Mouse (Mus musculus) liver, postnatal 0 days (tissue): ENCODE results near the gene Fam221b. TPM values are rescaled to one million over a fixed set of nuclear protein-coding genes. Genes with fewer than 3 reads are reported as not detected.
A peak's percentile ranks its signal among the peaks of the same experiment; 100 is the strongest.

Experiments used
- ATAC-seq: fragments of 200-750 bp; cut with Nextera tagmentation; 2 replicates; pipeline ENCODE4 v1.8.0; 2017; ENCODE audit warnings: mild to moderate bottlenecking, moderate library complexity
- DNase-seq: peaks from one replicate; pipeline ENCODE4 v3.0.0-alpha.2; 2016
- H3K27ac ChIP-seq: fragments of 300-500 bp; sonication (generic); 2 replicates; pipeline ENCODE4 v1.5.1; 2014; ENCODE audit warnings: antibody characterized with exemption, moderate library complexity, mild to moderate bottlenecking, low read depth
- H3K27me3 ChIP-seq: fragments of 300-500 bp; sonication (generic); 2 replicates; pipeline ENCODE4 v1.6.1; 2014; ENCODE audit warnings: low read length, control low read depth, mixed read lengths; ENCODE audit not compliant: insufficient read depth
- H3K36me3 ChIP-seq: fragments of 300-500 bp; sonication (generic); replicated peaks from 2 replicates; pipeline ENCODE4 v1.6.1; 2014; ENCODE audit warnings: mild to moderate bottlenecking, control low read depth, low read length, moderate library complexity, mixed read lengths; ENCODE audit not compliant: insufficient read depth
- H3K4me1 ChIP-seq: fragments of 300-500 bp; sonication (generic); 2 replicates; pipeline ENCODE4 v1.6.1; 2014; ENCODE audit warnings: antibody characterized with exemption, mild to moderate bottlenecking, control low read depth; ENCODE audit not compliant: insufficient read depth
- H3K4me2 ChIP-seq: fragments of 300-500 bp; sonication (generic); 2 replicates; pipeline ENCODE4 v1.6.1; 2014; ENCODE audit warnings: low read depth, mild to moderate bottlenecking, low read length, moderate library complexity, mixed read lengths
- H3K4me3 ChIP-seq: fragments of 300-500 bp; sonication (generic); 2 replicates; pipeline ENCODE4 v1.5.1; 2014; ENCODE audit warnings: low read depth, low read length
- H3K9ac ChIP-seq: fragments of 300-500 bp; sonication (generic); replicated peaks from 2 replicates; pipeline ENCODE4 v1.6.1; 2014; ENCODE audit warnings: mild to moderate bottlenecking, moderate library complexity
- H3K9me3 ChIP-seq: fragments of 300-500 bp; sonication (generic); 2 replicates; pipeline ENCODE4 v1.6.1; 2016; ENCODE audit warnings: mild to moderate bottlenecking, control low read depth, low read length, mixed read lengths
- CTCF ChIP-seq: sonication (generic); IDR thresholded peaks from 2 replicates; pipeline ENCODE4 v1.5.1; 2016; ENCODE audit warnings: antibody characterized with exemption, low read depth
- EP300 ChIP-seq: IDR thresholded peaks from 2 replicates; pipeline ENCODE4 v1.6.1; 2016; ENCODE audit warnings: antibody characterized with exemption, low read depth, mild to moderate bottlenecking
- WGBS: fragments of 180-500 bp; shearing (Covaris S2); extraction: QIAGEN DNeasy Blood & Tissue Kit; methylation state at CpG from one replicate; pipeline ENCODE4 v1.1.7; 2014; ENCODE audit not compliant: insufficient replicate concordance; 5-methylcytosine and 5-hydroxymethylcytosine counted together
- polyA plus RNA-seq: library from polyadenylated mRNA; unstranded; fragments of >200 nt; fragmentation: Nextera tagmentation; extraction: Ambion mirVana; gene quantifications from 2 replicates; pipeline ENCODE4 v1.2.1, GENCODE M21; 2015

Gene Fam221b
- polyA plus RNA-seq, 1 experiment from 2014 or later = 1.7 TPM

- H3K27me3 ChIP-seq = no peaks in the 10 kb centered on the region
- no peaks in the 10 kb centered on the region for H3K36me3 ChIP-seq
- WGBS = 8% methylated on average over 34 of the region's 34 CpGs
- peak; percentile 40 for ATAC-seq
- peak overlapping the region; percentile 89 for H3K9ac ChIP-seq
- no peak for DNase-seq
- peak overlapping the region; percentile 97 for H3K27ac ChIP-seq
- H3K4me3 ChIP-seq = peak overlapping the region; percentile 93
- peaks cover 14% of the 10 kb centered on the region for H3K4me1 ChIP-seq
- H3K9me3 ChIP-seq = no peaks in the 10 kb centered on the region
- no peak for TF ChIP-seq CTCF
- TF ChIP-seq EP300 = no peak
- H3K4me2 ChIP-seq = peak overlapping the region; percentile 96
Measured at GRCm38 (mm10) chr4:43655656-43656338, 13.1 kb downstream of the Fam221b start.

GRCm38 (mm10) chr4:43653161-43654015, 15.6 kb downstream of the Fam221b start, which contains the start of gene Spag8:
Gene Spag8, minus strand, starts transcription at chr4:43653594.
- Histone ChIP-seq H3K27me3 (no peaks in the 10 kb centered on the region), H3K36me3 (no peaks in the 10 kb centered on the region), H3K27ac (no peak within 1 kb of the TSS), H3K4me2 (peak within 1 kb of the TSS; percentile 61), H3K4me1 (peaks cover 14% of the 10 kb centered on the region), H3K9ac (peak within 1 kb of the TSS; percentile 26; the same call in 1 of the 2 replicates), H3K9me3 (peaks cover 3% of the 10 kb centered on the region; the same call in 1 of the 2 replicates), H3K4me3 (0 out of 2 replicates have a peak within 1 kb of the TSS, but pooled peaks have one; percentile 6)
- WGBS = 23% methylated on average over 24 of the region's 24 CpGs
- no peak for TF ChIP-seq EP300
- TF ChIP-seq CTCF = no peak
- DNase-seq = peak; percentile 53
- no peak for ATAC-seq

GRCm38 (mm10) chr4:43652726-43653125, 16.2 kb downstream of the Fam221b start:
- H3K27me3 ChIP-seq = no peaks in the 10 kb centered on the region
- WGBS = 82% methylated on average over 4 of the region's 4 CpGs
- DNase-seq (no peak), ATAC-seq (no peak)
- TF ChIP-seq EP300 (no peak), CTCF (no peak)
- H3K4me1 ChIP-seq = peaks cover 14% of the 10 kb centered on the region
- no peak overlapping the region for H3K27ac ChIP-seq
- H3K36me3 ChIP-seq = no peaks in the 10 kb centered on the region
- H3K9ac ChIP-seq = no peak overlapping the region; the same call in 1 of the 2 replicates
- H3K9me3 ChIP-seq = peaks cover 3% of the 10 kb centered on the region; the same call in 1 of the 2 replicates
- H3K4me3 ChIP-seq = no peak overlapping the region
- H3K4me2 ChIP-seq = no peak overlapping the region

GRCm38 (mm10) chr4:43649783-43650182, 19.2 kb downstream of the Fam221b start:
- H3K4me2 ChIP-seq = no peak overlapping the region
- WGBS = 86% methylated on average over 3 of the region's 3 CpGs
- H3K9me3 ChIP-seq = peaks cover 3% of the 10 kb centered on the region; the same call in 1 of the 2 replicates
- H3K9ac ChIP-seq = no peak overlapping the region
- no peaks in the 10 kb centered on the region for H3K36me3 ChIP-seq
- TF ChIP-seq CTCF (peak; percentile 44), EP300 (no peak)
- DNase-seq = no peak
- H3K4me1 ChIP-seq = peaks cover 4% of the 10 kb centered on the region; the same call in 1 of the 2 replicates
- no peaks in the 10 kb centered on the region for H3K27me3 ChIP-seq
- no peak overlapping the region for H3K27ac ChIP-seq
- no peak overlapping the region for H3K4me3 ChIP-seq
- no peak for ATAC-seq

- no peak for ATAC-seq
- H3K9ac ChIP-seq = no peak overlapping the region
- WGBS = 63% methylated on average over 6 of the region's 6 CpGs
- peak; percentile 9 for DNase-seq
- no peaks in the 10 kb centered on the region for H3K27me3 ChIP-seq
- no peak overlapping the region for H3K27ac ChIP-seq
- no peaks in the 10 kb centered on the region for H3K9me3 ChIP-seq
- no peaks in the 10 kb centered on the region for H3K36me3 ChIP-seq
- no peak overlapping the region for H3K4me2 ChIP-seq
- H3K4me3 ChIP-seq = no peak overlapping the region
- TF ChIP-seq CTCF (no peak), EP300 (no peak)
- H3K4me1 ChIP-seq = no peaks in the 10 kb centered on the region
Measured at GRCm38 (mm10) chr4:43640491-43640890, 28.5 kb downstream of the Fam221b start.

GRCm38 (mm10) chr4:43640076-43640475, 28.9 kb downstream of the Fam221b start:
- Histone ChIP-seq H3K4me1 (no peaks in the 10 kb centered on the region), H3K4me2 (no peak overlapping the region), H3K27me3 (no peaks in the 10 kb centered on the region), H3K27ac (no peak overlapping the region), H3K9me3 (no peaks in the 10 kb centered on the region), H3K4me3 (no peak overlapping the region), H3K36me3 (no peaks in the 10 kb centered on the region), H3K9ac (no peak overlapping the region)
- ATAC-seq (no peak), DNase-seq (peak; percentile 11)
- WGBS = 53% methylated on average over 9 of the region's 9 CpGs
- no peak for TF ChIP-seq EP300
- TF ChIP-seq CTCF = no peak
